10 mouse cellular contexts compared by ENCODE assay signal in the genomic region with DNA sequence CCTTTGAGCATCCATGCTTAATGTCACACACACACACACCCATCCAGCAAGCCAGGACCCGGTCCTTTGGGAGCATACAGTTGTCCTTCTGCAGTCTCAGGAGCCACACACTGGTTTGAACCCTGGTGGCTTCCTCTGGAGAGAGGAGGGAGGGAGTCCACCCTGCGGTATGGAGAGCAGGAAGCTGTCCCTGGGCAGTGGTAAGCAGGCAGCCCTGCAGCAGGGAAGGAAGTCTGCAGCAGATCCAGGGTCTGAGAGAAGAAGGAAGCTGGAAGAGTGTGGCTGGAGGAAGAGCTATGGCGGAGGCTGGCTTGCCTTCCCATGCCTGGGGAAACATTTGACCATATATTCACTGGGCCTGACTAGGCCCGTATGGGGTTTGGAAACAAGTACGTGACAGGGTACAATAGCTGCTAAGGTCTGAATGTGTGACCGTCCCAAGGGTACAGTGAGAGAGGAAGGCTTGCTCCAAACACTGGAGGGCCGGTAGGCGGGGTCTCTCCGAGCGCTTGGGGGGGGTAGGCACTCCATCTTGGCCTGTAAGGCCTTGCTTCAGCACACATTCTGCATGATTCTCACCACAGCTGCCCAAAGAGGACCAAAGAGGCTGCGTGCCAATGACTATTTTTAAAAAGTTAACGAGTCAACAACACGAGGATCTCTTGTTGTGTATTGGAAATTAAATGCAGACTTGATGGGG.
A peak's percentile ranks its signal among the peaks of the same experiment; 100 is the strongest.
DNase-seq lines count a peak whose midpoint lies in the region; ATAC-seq and TF ChIP-seq lines count a peak whose summit lies in the region.
"Had no signal": no experiment of that assay in that cellular context is flagged by ENCODE, and none has a peak within 500 bp of the region (broad histone marks: within the 10 kb centered on the region; RNA-seq: fewer than 3 reads in every experiment).

No protein-coding gene starts in this region.

- H3K9me3 ChIP-seq in kidney, postnatal 0 days (replicated peaks; ENCODE audit: low read length) = no peaks in the 10 kb centered on the region
- H3K9me3 ChIP-seq in forebrain, embryonic 16.5 days (ENCODE audit: control insufficient read depth, low read length) = no peaks in the 10 kb centered on the region
- no peaks in the 10 kb centered on the region for H3K9me3 ChIP-seq in midbrain, embryonic 13.5 days

- WGBS in kidney, postnatal 0 days = 76% methylated on average over 13 of the region's 13 CpGs
- 76% methylated on average over 13 of the region's 13 CpGs for WGBS in kidney, adult 2 months
- 48% methylated on average over 13 of the region's 13 CpGs for WGBS in forebrain, embryonic 16.5 days
- WGBS in midbrain, embryonic 13.5 days = 64% methylated on average over 13 of the region's 13 CpGs

- 0 out of 2 replicates have a peak, but pooled peaks cover 9% of the 10 kb centered on the region for H3K36me3 ChIP-seq in kidney, postnatal 0 days (ENCODE audit: insufficient read depth, low read length)
- H3K36me3 ChIP-seq in kidney, adult 2 months (ENCODE audit: control insufficient read depth, insufficient read depth, low read length) = no peaks in the 10 kb centered on the region
- H3K36me3 ChIP-seq in forebrain, embryonic 16.5 days (ENCODE audit: control insufficient read depth, insufficient read depth) = no peaks in the 10 kb centered on the region
- H3K36me3 ChIP-seq in midbrain, embryonic 13.5 days = no peaks in the 10 kb centered on the region

- no peak for DNase-seq in kidney, postnatal 0 days (ENCODE audit: low spot score)
- no peak for DNase-seq in kidney, adult 2 months
- no peak for DNase-seq in adrenal gland, adult 2 months
- DNase-seq in spleen, postnatal 4 days (ENCODE audit: low spot score in 2 of 2) = no peak
- no peak for DNase-seq in thymus, postnatal 10 days (ENCODE audit: low spot score in 2 of 2)
- DNase-seq: kidney, adult 8-10 months had no signal

- H3K27me3 ChIP-seq in kidney, postnatal 0 days (ENCODE audit: insufficient read depth, low read length) = no peaks in the 10 kb centered on the region
- H3K27me3 ChIP-seq in kidney, adult 2 months (replicated peaks; ENCODE audit: control insufficient read depth, insufficient read depth, low read length) = no peaks in the 10 kb centered on the region
- no peaks in the 10 kb centered on the region for H3K27me3 ChIP-seq in forebrain, embryonic 16.5 days (replicated peaks; ENCODE audit: control insufficient read depth, insufficient read depth, low read length)
- no peaks in the 10 kb centered on the region for H3K27me3 ChIP-seq in midbrain, embryonic 13.5 days

- 0 out of 2 replicates have a peak overlapping the region, but pooled peaks have one; percentile 42 for H3K27ac ChIP-seq in kidney, postnatal 0 days
- H3K27ac ChIP-seq in kidney, adult 2 months (ENCODE audit: insufficient read depth, low read depth, low read length) = no peak overlapping the region
- 0 out of 2 replicates have a peak overlapping the region, but pooled peaks have one; percentile 16 for H3K27ac ChIP-seq in bone marrow macrophage, adult 2 months (ENCODE audit: insufficient read depth, low read depth, low read length)
- peak overlapping the region; percentile 51; the same call in 1 of the 2 replicates for H3K27ac ChIP-seq in forebrain, embryonic 16.5 days (ENCODE audit: low read length)
- H3K27ac ChIP-seq in midbrain, embryonic 13.5 days = peak overlapping the region; percentile 93

- H3K4me1 ChIP-seq in kidney, postnatal 0 days (replicated peaks; ENCODE audit: insufficient read depth, low read length) = peaks cover 34% of the 10 kb centered on the region; the same call in 1 of the 2 replicates
- peaks cover 7% of the 10 kb centered on the region; the same call in 1 of the 2 replicates for H3K4me1 ChIP-seq in kidney, adult 2 months (ENCODE audit: control insufficient read depth, insufficient read depth, low read length)
- peaks cover 20% of the 10 kb centered on the region for H3K4me1 ChIP-seq in bone marrow macrophage, adult 2 months (ENCODE audit: control insufficient read depth, insufficient read depth, low read length)
- H3K4me1 ChIP-seq in forebrain, embryonic 16.5 days (replicated peaks; ENCODE audit: control insufficient read depth, insufficient read depth, low read length) = peaks cover 67% of the 10 kb centered on the region
- H3K4me1 ChIP-seq in midbrain, embryonic 13.5 days (replicated peaks) = peaks cover 88% of the 10 kb centered on the region

- no peak for TF ChIP-seq CTCF in kidney, postnatal 0 days (IDR thresholded peaks at IDR 0.05; ENCODE audit: low read depth)
- TF ChIP-seq CTCF in kidney, adult 2 months (conservative IDR thresholded peaks at IDR 0.05; ENCODE audit: insufficient read depth, insufficient read length, low read depth, low read length) = no peak
- no peak for TF ChIP-seq CTCF in bone marrow macrophage, adult 2 months (IDR thresholded peaks at IDR 0.05; ENCODE audit: low read depth, low read length)

- TF ChIP-seq POLR2A in kidney, adult 2 months (IDR thresholded peaks at IDR 0.05; ENCODE audit: low read depth, low read length) = no peak
- TF ChIP-seq POLR2A in bone marrow macrophage, adult 2 months (IDR thresholded peaks at IDR 0.05; ENCODE audit: borderline replicate concordance, low read depth, low read length) = no peak

- H3K4me3 ChIP-seq in kidney, postnatal 0 days (replicated peaks; ENCODE audit: low read depth, low read length) = no peak overlapping the region
- no peak overlapping the region for H3K4me3 ChIP-seq in kidney, adult 2 months (ENCODE audit: insufficient read depth, low read depth, low read length)
- no peak overlapping the region for H3K4me3 ChIP-seq in bone marrow macrophage, adult 2 months (ENCODE audit: insufficient read depth, low read length)
- H3K4me3 ChIP-seq in forebrain, embryonic 16.5 days (replicated peaks; ENCODE audit: low read length) = no peak overlapping the region
- H3K4me3 ChIP-seq in midbrain, embryonic 13.5 days (replicated peaks) = no peak overlapping the region
- H3K4me3 ChIP-seq: myocyte had no signal

- H3K9ac ChIP-seq in kidney, postnatal 0 days (ENCODE audit: low read depth, low read length) = 0 out of 2 replicates have a peak overlapping the region, but pooled peaks have one; percentile 35
- H3K9ac ChIP-seq in forebrain, embryonic 16.5 days (replicated peaks; ENCODE audit: low read depth, low read length) = 0 out of 2 replicates have a peak overlapping the region, but pooled peaks have one; percentile 23
- H3K9ac ChIP-seq in midbrain, embryonic 13.5 days (replicated peaks) = peak overlapping the region; percentile 41; the same call in 1 of the 2 replicates

- no peak overlapping the region for H3K4me2 ChIP-seq in kidney, postnatal 0 days (ENCODE audit: low read length)
- H3K4me2 ChIP-seq in forebrain, embryonic 16.5 days (ENCODE audit: low read length) = peak overlapping the region; percentile 16; the same call in 1 of the 2 replicates
- H3K4me2 ChIP-seq in midbrain, embryonic 13.5 days (replicated peaks) = peak overlapping the region; percentile 17

- no peak for ATAC-seq in kidney, postnatal 0 days (replicated peaks; ENCODE audit: low FRiP score, low read depth)
- no peak for ATAC-seq in forebrain, embryonic 16.5 days
- no peak for ATAC-seq in midbrain, embryonic 13.5 days
